Mouse (Mus musculus) brain, embryonic 14.5 days (tissue): ENCODE results near the gene Syt8. TPM values are rescaled to one million over a fixed set of nuclear protein-coding genes. Genes with fewer than 3 reads are reported as not detected.

Experiments used
- DNase-seq: peaks from one replicate; pipeline ENCODE4 v3.0.0-alpha.2; 2011; ENCODE audit warnings: low read depth
- CTCF ChIP-seq: fragments of 200-500 bp; IDR thresholded peaks from 2 replicates; pipeline ENCODE4 v1.5.1; 2012; ENCODE audit warnings: inconsistent platforms, mild to moderate bottlenecking, moderate library complexity, borderline replicate concordance; ENCODE audit not compliant: insufficient read depth, insufficient read length; ENCODE audit errors: extremely low read depth
- POLR2A ChIP-seq: fragments of 200-500 bp; IDR thresholded peaks from 2 replicates; pipeline ENCODE4 v1.6.1; 2012; ENCODE audit warnings: mild to moderate bottlenecking, inconsistent platforms, borderline replicate concordance; ENCODE audit not compliant: poor library complexity, insufficient read depth, insufficient read length, severe bottlenecking; ENCODE audit errors: extremely low read depth
- polyA plus RNA-seq: library from polyadenylated mRNA; depleted of rRNA; stranded (reverse); fragments of >200 nt; gene quantifications from 2 replicates; pipeline ENCODE4 v1.2.3, GENCODE M21; 2012

Syt8 gene
- polyA plus RNA-seq, 1 experiment: 0.44 TPM

DNA sequence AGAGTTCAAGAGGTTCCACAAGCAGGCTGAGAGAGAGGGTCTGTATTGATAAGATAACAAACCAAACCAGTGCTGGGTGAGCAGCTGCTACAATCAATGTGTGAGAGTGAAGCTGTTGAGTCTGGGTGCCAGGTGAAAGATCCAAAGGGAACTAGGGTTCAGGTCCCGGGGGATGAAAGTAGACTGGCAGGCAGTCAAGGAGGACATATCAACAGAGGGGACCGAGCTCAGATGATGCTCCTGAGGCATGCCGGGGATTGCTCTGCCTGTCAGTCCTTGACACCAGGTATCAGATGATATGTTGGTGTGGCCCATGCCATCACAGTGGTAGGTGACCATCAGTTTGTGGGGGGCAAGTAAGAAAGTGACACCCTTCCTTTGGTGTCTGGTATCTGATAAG is 22.2 kb downstream of the Syt8 start:
- DNase-seq: peak; percentile 21
- TF ChIP-seq CTCF (no peak), POLR2A (no peak)

- peak; percentile 82 for DNase-seq
- TF ChIP-seq POLR2A (no peak), CTCF (peak; percentile 25; the same call in 1 of the 2 replicates)
Observed at GRCm38 (mm10) chr7:142457227-142457811, 22.7 kb downstream of the Syt8 start.

GRCm38 (mm10) chr7:142458026-142458425 is 23.4 kb downstream of the Syt8 start:
- TF ChIP-seq CTCF: no peak
- no peak for TF ChIP-seq POLR2A
- peak; percentile 63 for DNase-seq

GRCm38 (mm10) chr7:142458676-142459298 is 24.1 kb downstream of the Syt8 start:
- no peak for TF ChIP-seq POLR2A
- DNase-seq: no peak

DNA sequence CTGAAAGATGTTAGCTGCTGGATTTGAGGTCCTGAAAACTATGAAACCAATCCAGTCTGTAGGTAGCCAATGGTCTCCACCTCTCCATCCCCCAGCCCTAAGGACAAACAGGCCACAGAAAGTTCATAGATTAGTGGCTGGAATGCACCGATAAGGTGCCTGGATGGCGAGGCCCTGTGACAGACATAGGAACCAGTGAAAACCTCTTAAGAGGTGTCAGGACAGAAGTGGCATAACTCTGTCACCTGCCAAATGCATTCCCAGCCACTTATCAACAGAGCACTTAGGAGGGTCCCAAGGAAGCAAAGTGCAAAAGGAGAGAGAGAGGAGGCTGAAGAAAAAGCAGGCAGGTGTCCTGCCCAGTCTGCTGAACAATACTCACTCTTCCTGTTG is 24.6 kb downstream of the Syt8 start:
- no peak for TF ChIP-seq CTCF
- TF ChIP-seq POLR2A: no peak
- DNase-seq: no peak

- TF ChIP-seq POLR2A (no peak), CTCF (no peak)
- no peak for DNase-seq
Observed at GRCm38 (mm10) chr7:142460636-142461077, 26.0 kb downstream of the Syt8 start, which contains the start of gene Lsp1. Gene Lsp1, plus strand, starts transcription at chr7:142460809.

DNA sequence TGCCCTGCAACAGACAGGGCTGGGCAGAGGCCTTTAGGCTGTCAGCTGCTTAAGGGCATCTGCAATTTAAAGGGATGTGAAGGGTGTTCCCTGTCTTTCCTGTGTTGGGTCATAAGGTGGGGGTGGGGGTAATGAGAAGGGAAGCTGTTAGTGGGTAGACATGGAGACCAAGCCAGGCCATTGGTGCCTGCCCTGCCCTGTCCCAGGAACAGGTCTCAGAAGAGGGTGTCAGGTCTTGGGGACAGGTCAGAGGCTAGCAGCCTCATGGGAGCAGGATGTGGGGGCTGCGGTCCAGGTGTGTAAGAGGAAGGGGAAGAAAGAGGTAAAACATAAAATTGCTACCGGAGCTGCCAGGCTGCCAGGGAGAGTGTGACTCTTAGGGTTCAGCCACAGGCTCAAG is 26.8 kb downstream of the Syt8 start:
- no peak for TF ChIP-seq POLR2A
- no peak for TF ChIP-seq CTCF
- DNase-seq: no peak

DNA sequence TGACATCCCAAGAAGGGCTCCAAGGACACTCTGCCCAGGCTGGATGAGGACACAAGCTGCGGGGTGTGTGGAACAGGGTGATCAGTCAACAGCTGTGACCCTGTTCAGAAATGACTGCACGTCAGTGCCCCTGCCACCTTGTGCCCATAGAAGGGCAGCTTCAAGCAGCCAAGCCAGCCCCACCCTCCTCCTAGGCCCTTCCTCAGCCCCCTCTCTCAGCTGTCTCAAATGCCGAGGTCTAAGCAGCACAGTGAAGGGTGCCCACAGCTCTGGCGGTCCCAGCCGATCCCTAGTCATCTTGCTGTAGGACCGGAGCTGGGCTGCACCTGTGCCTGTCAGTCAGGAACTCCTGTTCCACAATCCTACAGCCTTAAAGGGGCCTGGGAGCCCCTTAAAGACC is 27.5 kb downstream of the Syt8 start:
- no peak for DNase-seq
- TF ChIP-seq CTCF (no peak), POLR2A (no peak)

GRCm38 (mm10) chr7:142462594-142463078 is 28.0 kb downstream of the Syt8 start:
- no peak for DNase-seq
- TF ChIP-seq CTCF (no peak), POLR2A (no peak)

DNA sequence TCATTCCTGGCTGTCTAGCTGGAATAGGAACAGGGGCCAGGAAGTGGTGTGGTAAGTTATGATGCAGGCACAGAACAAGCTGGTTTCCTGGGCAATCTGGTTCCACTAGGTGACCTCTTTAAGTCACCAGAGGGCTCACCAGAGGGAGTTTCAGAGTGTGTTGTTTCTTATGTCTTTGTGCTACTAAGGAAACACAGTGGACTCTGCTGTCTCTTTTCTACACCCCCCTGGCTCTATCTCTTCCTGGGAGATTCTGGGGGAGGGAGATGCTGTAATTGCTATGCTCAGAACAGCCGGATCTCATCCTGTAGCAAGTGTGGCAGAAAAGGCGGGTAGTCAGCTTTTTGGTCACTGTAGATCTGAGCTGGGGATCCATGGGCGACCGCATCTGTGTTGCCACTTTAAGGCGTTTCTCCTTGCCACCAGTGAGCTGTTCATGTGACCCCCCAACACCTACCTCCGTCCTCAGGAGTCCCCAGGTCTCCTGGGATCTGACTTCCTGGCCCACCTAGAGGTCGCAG is 35.6 kb downstream of the Syt8 start:
- TF ChIP-seq POLR2A (no peak), CTCF (no peak)
- DNase-seq: no peak

GRCm38 (mm10) chr7:142470808-142471413 is 36.3 kb downstream of the Syt8 start:
- DNase-seq: peak; percentile 61
- TF ChIP-seq POLR2A: no peak

- no peak for DNase-seq
- TF ChIP-seq CTCF (no peak), POLR2A (no peak)
Observed at GRCm38 (mm10) chr7:142471414-142471861, 36.8 kb downstream of the Syt8 start.
